Mouse (Mus musculus): ENCODE data around the gene Flvcr2. TPM values are rescaled to one million over a fixed set of nuclear protein-coding genes. Genes with fewer than 3 reads are reported as not detected.

The Flvcr2 gene
- total and polyA plus RNA-seq, 3 experiments = 0.04 to 0.17 TPM; not detected in 1

GRCm38 (mm10) chr12:85728181-85728580, 18.2 kb upstream of the Flvcr2 start:
- Histone ChIP-seq H3K79me2 (replicated peaks; ENCODE audit: control insufficient read depth, extremely low read depth, insufficient read depth, poor library complexity, severe bottlenecking) (no peaks in the 10 kb centered on the region), H3K36me3 (replicated peaks in 1 of 2; ENCODE audit: control insufficient read depth in 1 of 2, insufficient read depth in 1 of 2, low read length in 1 of 2) (no peaks in the 10 kb centered on the region), H3K9ac (ENCODE audit: insufficient read depth, low read depth) (no peak overlapping the region), H3K4me2 (ENCODE audit: insufficient read depth, low read depth, poor library complexity, severe bottlenecking) (no peak overlapping the region), H3K27ac (ENCODE audit: insufficient read depth, low read depth) (no peak overlapping the region), H3K9me3 (replicated peaks; ENCODE audit: low read length) (peaks cover 5% of the 10 kb centered on the region), H3K27me3 (replicated peaks) (no peaks in the 10 kb centered on the region), H3K4me3 (replicated peaks in 1 of 3; ENCODE audit: low read depth in 2 of 3, low read length in 2 of 3, poor library complexity in 1 of 3) (no peak overlapping the region), H3K4me1 (ENCODE audit: control insufficient read depth in 1 of 2, insufficient read depth in 2 of 2) (peaks cover 7 to 28% of the 10 kb centered on the region in 2 experiments)
- TF ChIP-seq RAD21 (IDR thresholded peaks at IDR 0.05; ENCODE audit: low read depth, low read length) = no peak
- no peak for DNase-seq (ENCODE audit: extremely low read depth)
- dilution Hi-C loops (cut with MboI; ENCODE audit: extremely low pct_ligation_motif_present, extremely low pct_unique_long_range_greater_than_20kb, low sequenced_read_pairs) (no loop called here), in situ Hi-C loops (cut with MboI; ENCODE audit: low pct_ligation_motif_present, low pct_unique_long_range_greater_than_20kb, low sequenced_read_pairs) (loop anchor here (5.0 kb wide), 1 partner anchor 41 kb away; the partner anchor contains the start of gene Batf)

GRCm38 (mm10) chr12:85729022-85729944, 17.1 kb upstream of the Flvcr2 start:
- H3K9me3 ChIP-seq (replicated peaks; ENCODE audit: low read length) = peaks cover 8% of the 10 kb centered on the region
- H3K27ac ChIP-seq (ENCODE audit: insufficient read depth, low read depth) = no peak overlapping the region
- DNase-seq (ENCODE audit: extremely low read depth) = peak; percentile 51
- H3K79me2 ChIP-seq (replicated peaks; ENCODE audit: control insufficient read depth, extremely low read depth, insufficient read depth, poor library complexity, severe bottlenecking) = no peaks in the 10 kb centered on the region
- peak overlapping the region; percentile 37; the same call in 1 of the 2 replicates for H3K4me2 ChIP-seq (ENCODE audit: insufficient read depth, low read depth, poor library complexity, severe bottlenecking)
- no peaks in the 10 kb centered on the region for H3K36me3 ChIP-seq (replicated peaks in 1 of 2; ENCODE audit: control insufficient read depth in 1 of 2, insufficient read depth in 1 of 2, low read length in 1 of 2)
- dilution Hi-C loops (cut with MboI; ENCODE audit: extremely low pct_ligation_motif_present, extremely low pct_unique_long_range_greater_than_20kb, low sequenced_read_pairs) = no loop called here
- H3K9ac ChIP-seq (ENCODE audit: insufficient read depth, low read depth) = no peak overlapping the region
- H3K27me3 ChIP-seq (replicated peaks) = no peaks in the 10 kb centered on the region
- in situ Hi-C loops (cut with MboI; ENCODE audit: low pct_ligation_motif_present, low pct_unique_long_range_greater_than_20kb, low sequenced_read_pairs) = loop anchor here (5.0 kb wide), 1 partner anchor 42 kb away; the partner anchor contains the start of gene Batf
- no peak overlapping the region for H3K4me3 ChIP-seq (replicated peaks in 1 of 3; ENCODE audit: low read depth in 2 of 3, low read length in 2 of 3, poor library complexity in 1 of 3)
- H3K4me1 ChIP-seq (ENCODE audit: control insufficient read depth in 1 of 2, insufficient read depth in 2 of 2) = peaks cover 7 to 28% of the 10 kb centered on the region in 2 experiments
- peak; percentile 66 for TF ChIP-seq BHLHE40 (IDR thresholded peaks at IDR 0.05; ENCODE audit: low read depth, low read length)
- TF ChIP-seq ZKSCAN1 (IDR thresholded peaks at IDR 0.05; ENCODE audit: borderline replicate concordance, low read depth, low read length) = no peak
- TF ChIP-seq EP300 (IDR thresholded peaks at IDR 0.05; ENCODE audit: low read length) = no peak
- no peak for TF ChIP-seq JUN (IDR thresholded peaks at IDR 0.05; ENCODE audit: insufficient read depth, low read depth, low read length)
- peak; percentile 61; the same call in 1 of the 2 replicates for TF ChIP-seq IRF4 (IDR thresholded peaks at IDR 0.05; ENCODE audit: low read depth, low read length)
- TF ChIP-seq NRF1 (IDR thresholded peaks at IDR 0.05; ENCODE audit: low read depth, low read length) = 0 out of 2 replicates have a peak, but pooled peaks have one; percentile 25
- 0 out of 2 replicates have a peak, but pooled peaks have one; percentile 15 for TF ChIP-seq USF1 (IDR thresholded peaks at IDR 0.05; ENCODE audit: low read depth, low read length)
- TF ChIP-seq MAZ (IDR thresholded peaks at IDR 0.05; ENCODE audit: low read depth, low read length) = no peak
- TF ChIP-seq MEF2A (IDR thresholded peaks at IDR 0.05; ENCODE audit: borderline replicate concordance, low read depth, low read length) = peak; percentile 40; the same call in 1 of the 2 replicates
- TF ChIP-seq CHD1 (IDR thresholded peaks at IDR 0.05; ENCODE audit: low read depth, low read length) = no peak
- TF ChIP-seq POLR2AphosphoS2 (IDR thresholded peaks at IDR 0.05; ENCODE audit: low read depth, low read length) = no peak
- peak; percentile 45; the same call in 1 of the 2 replicates for TF ChIP-seq TCF12 (IDR thresholded peaks at IDR 0.05; ENCODE audit: low read depth, low read length)
- TF ChIP-seq MXI1 (IDR thresholded peaks at IDR 0.05; ENCODE audit: low read depth, low read length) = peak; percentile 77
- no peak for TF ChIP-seq E2F4 (IDR thresholded peaks at IDR 0.05; ENCODE audit: insufficient replicate concordance, low read depth, low read length)
- no peak for TF ChIP-seq PAX5 (IDR thresholded peaks at IDR 0.05; ENCODE audit: low read length)
- TF ChIP-seq CTCF (conservative IDR thresholded peaks at IDR 0.05 in 1 of 2, IDR thresholded peaks at IDR 0.05 in 1 of 2; ENCODE audit: low read depth in 2 of 2, low read length in 2 of 2) = peak; percentile 96 to 98
- peak; percentile 94 for TF ChIP-seq SMC3 (IDR thresholded peaks at IDR 0.05; ENCODE audit: low read depth, low read length)
- TF ChIP-seq UBTF (IDR thresholded peaks at IDR 0.05; ENCODE audit: low read depth, low read length) = no peak
- no peak for TF ChIP-seq GABPA (IDR thresholded peaks at IDR 0.05; ENCODE audit: insufficient replicate concordance, low read depth, low read length)
- TF ChIP-seq MYC (IDR thresholded peaks at IDR 0.05; ENCODE audit: low read depth, low read length) = peak; percentile 95
- TF ChIP-seq TBP (conservative IDR thresholded peaks at IDR 0.05; ENCODE audit: low read depth, low read length) = no peak
- peak; percentile 72; the same call in 1 of the 2 replicates for TF ChIP-seq SIN3A (IDR thresholded peaks at IDR 0.05; ENCODE audit: low read length)
- TF ChIP-seq ETS1 (conservative IDR thresholded peaks at IDR 0.05; ENCODE audit: low read depth, low read length) = no peak
- TF ChIP-seq ELF1 (IDR thresholded peaks at IDR 0.05; ENCODE audit: low read depth, low read length) = 0 out of 2 replicates have a peak, but pooled peaks have one; percentile 11
- TF ChIP-seq HCFC1 (IDR thresholded peaks at IDR 0.05; ENCODE audit: low read depth, low read length) = no peak
- no peak for TF ChIP-seq MAFK (IDR thresholded peaks at IDR 0.05; ENCODE audit: insufficient replicate concordance, low read length)
- peak; percentile 94 for TF ChIP-seq RAD21 (IDR thresholded peaks at IDR 0.05; ENCODE audit: low read depth, low read length)
- peak; percentile 78 for TF ChIP-seq ZC3H11A (IDR thresholded peaks at IDR 0.05; ENCODE audit: low read depth, low read length)
- peak; percentile 62; the same call in 1 of the 2 replicates for TF ChIP-seq NELFE (IDR thresholded peaks at IDR 0.05; ENCODE audit: low read depth, low read length)
- TF ChIP-seq POLR2A (IDR thresholded peaks at IDR 0.05; ENCODE audit: low read depth, low read length) = no peak
